Mouse (Mus musculus) urinary bladder, adult 18-20 months (tissue): ENCODE measurements around the gene Olfr120.
"Not testable (repeated sequence)": the region's sequence is repeated elsewhere in the genome, so short reads cannot be mapped to it uniquely, and the experiment has no call there.

ENCODE experiments used
- DNase-seq, 2 experiments: peaks; one replicate each; pipeline ENCODE4 v3.0.0; 2022; ENCODE audit warnings: low spot score in 2 of 2, mixed read lengths in 2 of 2

Gene Olfr120

DNA sequence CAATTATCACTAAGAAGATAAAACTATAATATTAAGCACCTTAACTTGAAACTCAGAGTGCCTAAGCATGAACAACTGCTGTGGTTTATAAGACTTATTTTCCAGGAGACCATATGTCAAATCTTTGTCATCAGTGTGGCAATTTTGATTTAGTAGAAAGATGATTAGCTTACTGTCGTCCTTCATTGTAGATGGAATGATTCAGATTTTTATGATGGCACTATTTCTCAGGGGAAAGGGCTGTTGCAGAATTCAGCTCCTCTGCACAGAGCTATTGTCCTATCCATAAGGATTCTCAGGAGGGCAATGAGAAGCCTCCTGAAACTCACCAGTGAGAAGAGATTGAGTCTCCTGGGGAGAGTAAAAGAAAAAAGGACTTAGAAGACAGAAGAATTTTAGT, at the start of gene Olfr120:
Olfr120 (plus strand) TSS at position 301 of the 400 bp plus-strand sequence.
- no peak for DNase-seq

DNA sequence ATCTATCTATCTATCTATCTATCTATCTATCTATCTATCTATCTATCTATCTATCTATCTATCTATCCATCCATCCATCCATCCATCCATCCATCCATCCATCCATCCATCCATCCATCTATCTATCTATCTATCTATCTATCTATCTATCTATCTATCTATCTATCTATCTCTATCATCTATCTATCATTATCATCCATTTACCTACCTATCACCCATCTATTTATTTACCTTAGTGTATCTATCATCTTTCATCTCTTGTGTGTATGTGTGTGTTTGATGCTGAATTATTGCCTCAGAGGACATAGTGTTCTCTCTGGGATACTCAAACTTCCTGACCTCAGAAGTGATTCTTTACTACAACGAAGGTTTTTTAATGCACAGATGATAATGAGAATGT, 25.3 kb upstream of the Olfr120 start, which contains the start of gene Olfr119:
Olfr119 (plus strand) TSS at position 301 of the 400 bp plus-strand sequence.
- DNase-seq = not testable (repeated sequence)

DNA sequence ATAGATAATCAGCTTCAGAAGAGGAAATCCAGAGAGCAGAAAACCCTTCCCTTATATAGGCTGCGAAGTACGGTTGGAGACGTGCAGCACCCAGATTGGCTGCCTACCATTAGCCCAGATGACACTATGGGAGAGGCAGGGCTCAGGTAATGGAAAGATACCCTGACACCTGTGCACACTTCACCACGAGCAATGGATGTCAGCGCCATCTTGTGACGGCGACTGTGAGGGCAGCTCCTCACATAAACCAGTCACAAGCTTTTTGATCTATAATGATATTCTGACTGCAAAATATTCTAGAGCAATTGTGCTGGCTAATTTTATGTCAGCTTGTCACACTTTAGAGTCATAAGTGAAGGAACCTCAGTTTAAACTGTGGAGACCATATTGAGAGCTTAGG, 16.5 kb downstream of the Olfr120 start:
- no peak for DNase-seq

DNA sequence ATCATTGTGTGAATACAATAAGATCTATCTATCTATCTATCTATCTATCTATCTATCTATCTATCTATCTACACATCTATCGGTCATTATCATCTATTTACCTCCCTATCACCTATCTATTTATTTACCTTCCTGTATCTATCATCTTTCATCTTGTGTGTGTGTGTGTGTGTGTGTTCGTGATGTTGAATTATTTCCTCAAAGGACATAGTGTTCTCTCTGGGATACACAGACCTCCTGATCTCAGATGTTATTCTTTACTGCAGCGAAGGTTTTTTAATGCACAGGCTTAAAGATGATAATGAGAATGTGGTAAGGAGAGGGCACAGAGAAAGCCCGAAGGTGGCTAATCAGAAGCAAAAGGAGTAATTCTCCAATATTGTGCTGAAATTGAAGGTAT, 46.7 kb downstream of the Olfr120 start, which contains the start of gene Olfr122:
Olfr122 (plus strand) TSS at position 301 of the 400 bp plus-strand sequence.
- DNase-seq = no peak
